Mouse (Mus musculus) kidney, embryonic 16.5 days (tissue): ENCODE measurements around the gene 6030445D17Rik. TPM values are rescaled to one million over a fixed set of nuclear protein-coding genes. Genes with fewer than 3 reads are reported as not detected.

Experiments used
- ATAC-seq: fragments of 200-750 bp; cut with Nextera tagmentation; 2 replicates; pipeline ENCODE4 v1.8.0; 2017; ENCODE audit warnings: moderate TSS enrichment; ENCODE audit not compliant: low FRiP score, low TSS enrichment
- H3K27ac ChIP-seq: fragments of 300-500 bp; sonication (generic); 2 replicates; pipeline ENCODE4 v1.5.1; 2014; ENCODE audit warnings: low read length
- H3K27me3 ChIP-seq: fragments of 300-500 bp; sonication (generic); 2 replicates; pipeline ENCODE4 v1.6.1; 2014; ENCODE audit warnings: low read length, control low read depth, mixed read lengths; ENCODE audit not compliant: insufficient read depth
- H3K36me3 ChIP-seq: fragments of 300-500 bp; sonication (generic); 2 replicates; pipeline ENCODE4 v1.6.1; 2014; ENCODE audit warnings: low read length, control low read depth, mixed read lengths; ENCODE audit not compliant: insufficient read depth
- H3K4me1 ChIP-seq: fragments of 300-500 bp; sonication (generic); 2 replicates; pipeline ENCODE4 v1.6.1; 2014; ENCODE audit warnings: low read length, control low read depth, mixed read lengths; ENCODE audit not compliant: insufficient read depth
- H3K4me2 ChIP-seq: fragments of 300-500 bp; sonication (generic); replicated peaks from 2 replicates; pipeline ENCODE4 v1.6.1; 2014; ENCODE audit warnings: low read depth, low read length
- H3K4me3 ChIP-seq: fragments of 300-500 bp; sonication (generic); 2 replicates; pipeline ENCODE4 v1.5.1; 2014; ENCODE audit warnings: mild to moderate bottlenecking, low read length
- H3K9ac ChIP-seq: fragments of 300-500 bp; sonication (generic); replicated peaks from 2 replicates; pipeline ENCODE4 v1.6.1; 2014; ENCODE audit warnings: low read length
- H3K9me3 ChIP-seq: fragments of 300-500 bp; sonication (generic); 2 replicates; pipeline ENCODE4 v1.6.1; 2016; ENCODE audit warnings: low read length, control low read depth
- WGBS: fragments of 180-500 bp; shearing (Covaris S2); extraction: QIAGEN DNeasy Blood & Tissue Kit; methylation state at CpG from one replicate; pipeline ENCODE4 v1.1.7; 2014; 5-methylcytosine and 5-hydroxymethylcytosine counted together
- polyA plus RNA-seq: library from polyadenylated mRNA; unstranded; fragments of >200 nt; fragmentation: Nextera tagmentation; extraction: Ambion mirVana; gene quantifications from 2 replicates; pipeline ENCODE4 v1.2.1, GENCODE M21; 2015

The 6030445D17Rik gene
- polyA plus RNA-seq = 0.35 and 0.46 TPM in 2 replicates

DNA sequence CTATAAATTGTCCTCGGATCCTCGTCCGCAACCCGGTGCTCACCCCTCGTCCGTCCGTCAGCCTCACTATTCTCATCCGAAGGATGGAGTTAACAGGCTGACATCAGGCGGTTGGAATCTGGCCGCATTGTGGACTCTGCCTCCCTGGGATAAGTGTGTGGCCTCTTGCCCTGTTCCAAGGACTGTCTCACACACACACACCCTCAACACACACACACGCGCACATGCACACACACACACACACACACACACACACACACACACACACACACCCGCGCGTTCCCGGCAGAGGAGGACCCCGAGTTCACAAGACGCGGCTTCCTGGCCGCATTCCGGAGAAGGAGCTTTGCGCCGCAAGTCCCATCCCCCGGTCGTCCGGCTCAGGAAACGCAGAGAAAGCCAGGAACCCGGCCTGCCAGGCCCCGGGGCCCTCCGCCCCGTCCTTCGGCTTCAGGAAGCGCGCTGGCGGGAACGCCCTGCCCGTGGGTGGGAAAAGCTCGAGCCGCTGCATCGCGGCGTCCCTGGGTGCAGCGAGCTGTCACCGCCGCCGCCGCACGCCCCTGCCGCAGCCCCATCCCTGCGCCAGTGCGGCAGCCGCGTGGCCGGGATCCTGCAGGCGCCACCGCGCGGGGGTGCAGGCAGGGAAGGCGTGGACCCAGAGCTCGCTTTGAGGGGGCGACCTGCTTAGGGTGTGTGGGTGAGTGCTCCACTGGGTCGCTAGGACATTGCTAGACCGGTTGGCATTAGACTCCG, at the start of gene 6030445D17Rik:
Gene 6030445D17Rik, plus strand, starts transcription at position 165 of the 753 bp plus-strand sequence.
- peaks cover 30% of the 10 kb centered on the region for H3K4me1 ChIP-seq

DNA sequence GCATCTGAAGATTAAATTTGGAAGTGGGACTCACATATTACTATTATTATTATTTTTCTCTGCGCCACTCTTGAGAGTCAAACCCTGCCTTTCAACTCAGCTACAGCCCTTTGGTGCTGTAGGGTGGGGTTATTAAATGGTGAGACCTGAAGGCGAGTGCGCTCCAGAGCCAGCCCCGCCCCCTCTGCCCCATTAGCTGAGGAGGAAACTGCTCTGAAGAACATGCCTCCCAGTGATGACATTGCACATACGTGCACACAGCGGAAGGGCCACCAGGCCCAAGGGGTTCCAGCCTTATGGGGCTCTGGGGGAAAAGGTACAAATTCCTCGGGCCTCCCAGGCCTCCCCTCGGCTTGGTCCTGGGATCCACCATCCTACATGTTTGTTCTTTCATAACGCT, 46.6 kb upstream of the 6030445D17Rik start:
- ATAC-seq = no peak
- WGBS = 84% methylated on average over 9 of the region's 9 CpGs

More for the DNA sequence above, at the start of gene 6030445D17Rik:
- Histone ChIP-seq H3K9me3 (no peaks in the 10 kb centered on the region), H3K27ac (peak within 1 kb of the TSS; percentile 84), H3K27me3 (peaks cover 5% of the 10 kb centered on the region; the same call in 1 of the 2 replicates), H3K4me2 (peak within 1 kb of the TSS; percentile 90), H3K36me3 (no peaks in the 10 kb centered on the region), H3K4me3 (peak within 1 kb of the TSS; percentile 61), H3K9ac (peak within 1 kb of the TSS; percentile 79)
- WGBS = under 1% methylated on average over 58 of the region's 64 CpGs
- peak; percentile 73 for ATAC-seq

DNA sequence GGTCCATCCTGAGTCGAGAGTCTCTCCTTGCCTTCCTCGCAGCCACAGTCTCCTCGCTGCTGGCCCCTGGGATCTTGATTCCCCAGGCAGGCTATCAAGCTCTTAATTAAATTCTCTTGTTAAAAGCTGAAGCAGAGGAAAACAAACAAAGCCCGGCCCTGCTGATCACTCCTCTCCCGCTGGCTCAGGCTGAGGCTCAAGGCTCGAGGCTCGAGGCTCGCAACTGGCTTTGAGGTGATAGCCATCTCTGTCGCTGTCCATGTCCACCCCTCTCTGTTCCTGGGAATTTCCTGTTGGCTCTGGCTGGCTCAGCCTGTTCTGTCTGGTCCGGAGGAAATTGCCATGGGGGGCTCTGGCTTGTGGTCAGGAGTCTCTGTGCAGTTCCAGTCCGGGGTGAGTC, 43.1 kb upstream of the 6030445D17Rik start:
- no peaks in the 10 kb centered on the region for H3K9me3 ChIP-seq
- no peaks in the 10 kb centered on the region for H3K36me3 ChIP-seq
- H3K27me3 ChIP-seq = peaks cover 16% of the 10 kb centered on the region
- no peak overlapping the region for H3K4me3 ChIP-seq
- H3K4me1 ChIP-seq = peaks cover 7% of the 10 kb centered on the region; the same call in 1 of the 2 replicates
- no peak overlapping the region for H3K27ac ChIP-seq
- 15% methylated on average over 11 of the region's 11 CpGs for WGBS
- H3K9ac ChIP-seq = no peak overlapping the region; the same call in 1 of the 2 replicates
- no peak overlapping the region for H3K4me2 ChIP-seq
- no peak for ATAC-seq

More for the DNA sequence above, 46.6 kb upstream of the 6030445D17Rik start:
- no peak overlapping the region for H3K4me2 ChIP-seq
- H3K4me1 ChIP-seq = peaks cover 6% of the 10 kb centered on the region; the same call in 1 of the 2 replicates
- H3K4me3 ChIP-seq = no peak overlapping the region
- no peaks in the 10 kb centered on the region for H3K9me3 ChIP-seq
- no peaks in the 10 kb centered on the region for H3K36me3 ChIP-seq
- H3K27me3 ChIP-seq = peaks cover 3% of the 10 kb centered on the region; the same call in 1 of the 2 replicates
- no peak overlapping the region for H3K9ac ChIP-seq
- no peak overlapping the region for H3K27ac ChIP-seq

DNA sequence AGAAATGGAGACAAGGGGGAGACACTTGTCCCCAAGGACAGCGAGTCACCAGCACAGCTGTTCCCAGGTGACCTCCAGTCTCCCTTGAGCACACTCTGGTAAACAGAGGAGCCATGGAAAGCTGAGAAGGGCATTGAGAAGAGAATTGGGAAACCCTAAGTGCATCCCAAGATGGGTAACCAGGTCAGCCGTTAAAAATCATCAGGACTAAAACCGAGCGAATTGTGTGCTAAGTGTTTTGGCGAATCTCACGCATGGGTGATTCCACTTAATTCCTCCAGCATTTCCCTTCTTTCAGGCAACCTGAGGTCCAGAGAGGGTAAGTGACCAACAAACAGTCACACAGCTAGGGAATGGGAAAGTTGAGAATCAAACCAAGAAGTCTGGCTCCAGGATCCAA, 42.7 kb upstream of the 6030445D17Rik start:
- no peak overlapping the region for H3K27ac ChIP-seq
- H3K4me3 ChIP-seq = no peak overlapping the region
- 46% methylated on average over 6 of the region's 6 CpGs for WGBS
- peaks cover 20% of the 10 kb centered on the region for H3K27me3 ChIP-seq
- H3K4me1 ChIP-seq = peaks cover 11% of the 10 kb centered on the region
- ATAC-seq = no peak
- no peak overlapping the region for H3K9ac ChIP-seq
- no peaks in the 10 kb centered on the region for H3K9me3 ChIP-seq
- H3K4me2 ChIP-seq = no peak overlapping the region
- H3K36me3 ChIP-seq = no peaks in the 10 kb centered on the region

DNA sequence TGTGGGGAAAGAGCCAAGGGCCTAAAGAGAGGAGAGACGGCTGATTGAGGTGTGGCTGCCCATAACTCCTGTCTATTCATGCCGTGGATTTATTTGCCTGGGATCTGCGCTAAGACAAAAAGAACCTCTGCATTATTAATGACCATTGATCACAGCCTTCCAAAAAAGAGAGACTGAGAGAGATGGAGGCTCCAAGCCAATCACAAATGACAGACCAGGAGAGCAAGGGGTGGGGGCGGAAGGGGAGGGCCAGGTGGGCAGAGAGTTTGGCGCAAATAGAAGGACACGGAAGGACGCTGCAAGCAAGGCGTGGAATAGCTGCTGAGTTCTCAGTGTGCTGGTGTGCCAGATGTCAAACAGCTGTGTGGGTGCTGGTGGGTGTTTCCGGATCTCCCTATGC, 38.8 kb upstream of the 6030445D17Rik start, which contains the start of gene Htr1d:
Gene Htr1d, plus strand, starts transcription at position 301 of the 400 bp plus-strand sequence.
- no peaks in the 10 kb centered on the region for H3K9me3 ChIP-seq
- peak within 1 kb of the TSS; percentile 93 for H3K4me2 ChIP-seq
- peaks cover 13% of the 10 kb centered on the region for H3K4me1 ChIP-seq
- peak within 1 kb of the TSS; percentile 55 for H3K9ac ChIP-seq
- H3K27ac ChIP-seq = no peak within 1 kb of the TSS
- H3K36me3 ChIP-seq = no peaks in the 10 kb centered on the region
- peak within 1 kb of the TSS; percentile 53 for H3K4me3 ChIP-seq
- ATAC-seq = no peak
- 84% methylated on average over 9 of the region's 9 CpGs for WGBS
- H3K27me3 ChIP-seq = peaks cover 37% of the 10 kb centered on the region

DNA sequence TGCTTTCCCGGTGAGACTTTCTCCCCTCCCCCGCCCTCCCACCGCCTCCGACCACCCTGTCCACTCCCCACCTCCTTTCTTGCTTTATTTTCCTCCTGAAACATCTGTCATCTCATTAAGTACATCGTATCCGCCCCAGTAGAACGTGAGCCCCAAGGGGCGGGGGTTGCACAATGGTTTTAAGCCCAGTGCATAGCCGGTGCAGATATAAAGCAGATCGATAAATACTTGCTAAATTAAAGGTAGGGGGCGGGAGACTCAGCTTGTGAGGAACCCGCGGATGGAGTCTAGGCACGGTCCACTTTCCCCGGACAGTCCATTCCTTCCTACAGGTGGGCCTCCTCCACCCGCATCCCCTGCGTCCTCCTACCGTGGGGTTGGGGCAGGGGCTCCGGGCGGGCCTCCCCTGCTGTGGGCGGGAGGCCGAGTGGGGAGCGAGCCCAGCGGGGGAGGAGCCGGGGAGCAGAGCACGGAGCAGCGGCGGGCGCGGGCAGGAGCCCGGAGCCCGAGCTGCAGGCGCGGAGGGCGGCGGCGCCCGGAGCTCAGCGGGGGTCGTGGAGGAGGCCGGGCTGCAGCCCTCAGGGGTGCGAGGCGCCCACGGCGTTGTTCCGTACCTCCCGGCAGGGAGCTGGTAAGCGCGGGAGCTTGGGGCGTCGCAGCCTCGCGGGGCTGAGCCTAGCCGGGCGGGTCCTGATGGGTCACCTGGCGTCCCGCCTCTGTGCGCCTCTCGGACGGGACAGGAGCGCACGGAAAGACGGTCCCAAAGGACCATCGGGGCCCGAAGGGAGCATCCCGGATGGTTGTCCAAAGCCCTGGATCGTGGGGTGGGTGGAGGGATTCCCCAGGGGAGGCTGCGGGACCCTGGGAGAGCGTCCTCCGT, 37.7 kb upstream of the 6030445D17Rik start:
- WGBS = under 1% methylated on average over 63 of the region's 70 CpGs
- peak overlapping the region; percentile 93 for H3K4me2 ChIP-seq
- peak; percentile 40 for ATAC-seq
- peaks cover 37% of the 10 kb centered on the region for H3K27me3 ChIP-seq
- H3K4me1 ChIP-seq = peaks cover 7% of the 10 kb centered on the region
- H3K27ac ChIP-seq = no peak overlapping the region
- peak overlapping the region; percentile 53 for H3K4me3 ChIP-seq
- H3K9ac ChIP-seq = peak overlapping the region; percentile 55
- no peaks in the 10 kb centered on the region for H3K9me3 ChIP-seq
- no peaks in the 10 kb centered on the region for H3K36me3 ChIP-seq

DNA sequence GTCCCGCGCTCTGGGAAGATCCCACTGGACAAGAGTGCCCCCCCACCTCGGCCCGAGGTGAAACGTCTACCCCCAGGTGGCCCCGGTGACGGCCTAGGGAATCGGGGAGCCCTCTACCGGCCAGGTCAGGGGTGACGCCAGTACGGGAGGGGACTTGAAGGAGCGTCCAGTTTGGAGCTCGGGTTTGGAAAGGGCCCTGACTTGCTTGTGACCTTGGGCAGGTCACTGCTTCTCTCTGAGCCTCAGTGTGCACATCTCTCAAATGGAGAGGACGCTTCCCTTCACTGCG, 37.1 kb upstream of the 6030445D17Rik start:
- Histone ChIP-seq H3K27ac (no peak overlapping the region), H3K36me3 (no peaks in the 10 kb centered on the region), H3K27me3 (peaks cover 34% of the 10 kb centered on the region), H3K4me2 (peak overlapping the region; percentile 93), H3K9me3 (no peaks in the 10 kb centered on the region), H3K4me3 (peak overlapping the region; percentile 53), H3K9ac (peak overlapping the region; percentile 55; the same call in 1 of the 2 replicates), H3K4me1 (peaks cover 6% of the 10 kb centered on the region)
- no peak for ATAC-seq
- WGBS = 3% methylated on average over 15 of the region's 15 CpGs

DNA sequence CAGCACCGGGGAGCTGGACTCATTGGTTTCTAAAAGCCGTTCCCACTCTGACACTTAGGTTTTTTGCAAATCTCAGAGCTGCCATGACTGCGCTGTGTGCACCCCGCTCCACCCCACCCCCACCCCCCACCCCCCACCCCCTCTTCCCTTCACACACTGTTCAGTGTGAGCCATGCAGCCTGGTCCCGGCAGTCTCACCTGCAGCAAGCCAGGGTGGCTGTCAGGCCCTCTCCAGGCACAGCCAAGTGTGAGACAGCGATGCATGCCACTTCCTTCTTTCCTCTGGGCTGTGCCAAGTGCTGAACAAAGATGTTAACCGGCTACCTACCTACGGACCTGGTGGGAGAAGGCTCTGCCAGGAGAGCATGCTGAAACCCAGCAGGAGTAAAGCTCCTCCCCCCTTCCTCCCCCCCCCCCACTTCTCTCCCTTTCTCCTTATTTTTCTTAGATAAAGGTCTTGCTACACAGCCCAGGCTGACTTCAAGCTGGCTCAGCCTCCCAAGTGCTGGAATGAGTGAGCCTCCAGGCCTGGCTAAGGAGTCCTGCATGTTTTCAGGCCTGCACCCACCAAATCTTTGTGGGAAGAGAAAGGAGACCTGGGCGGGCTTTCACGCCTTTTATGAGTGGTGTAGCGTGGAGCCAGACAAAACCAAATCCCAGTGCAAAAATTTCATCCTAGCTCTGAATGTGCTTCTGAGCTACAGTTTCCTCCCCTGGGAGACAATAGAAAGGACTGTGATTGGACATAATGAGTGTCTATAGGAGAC, 31.3 kb upstream of the 6030445D17Rik start:
- no peak overlapping the region for H3K9ac ChIP-seq
- peaks cover 8% of the 10 kb centered on the region; the same call in 1 of the 2 replicates for H3K4me1 ChIP-seq
- H3K4me2 ChIP-seq = no peak overlapping the region
- 50% methylated on average over 11 of the region's 11 CpGs for WGBS
- no peak overlapping the region for H3K4me3 ChIP-seq
- H3K27ac ChIP-seq = peak overlapping the region; percentile 37; the same call in 1 of the 2 replicates
- ATAC-seq = peak; percentile 58; the same call in 1 of the 2 replicates
- H3K9me3 ChIP-seq = no peaks in the 10 kb centered on the region
- peaks cover 5% of the 10 kb centered on the region for H3K27me3 ChIP-seq
- H3K36me3 ChIP-seq = no peaks in the 10 kb centered on the region

DNA sequence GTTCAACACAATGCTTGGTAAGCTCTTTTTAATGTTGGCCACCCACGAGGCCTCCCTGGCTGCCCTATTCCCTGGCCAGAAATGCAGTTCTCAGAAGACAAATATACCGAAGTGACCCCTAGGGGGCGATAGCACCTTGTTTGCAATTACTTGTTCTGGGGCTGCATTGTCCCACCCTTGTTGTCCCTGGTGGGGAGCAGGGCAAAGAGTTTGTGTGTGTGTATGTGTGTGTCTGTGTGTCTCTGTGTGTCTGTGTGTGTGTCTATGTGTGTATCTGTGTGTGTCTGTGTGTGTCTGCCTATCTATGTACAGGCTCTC, 30.7 kb upstream of the 6030445D17Rik start:
- no peak overlapping the region for H3K9ac ChIP-seq
- H3K27me3 ChIP-seq = no peaks in the 10 kb centered on the region
- 0 out of 2 replicates have a peak, but pooled peaks have one; percentile 18 for ATAC-seq
- peak overlapping the region; percentile 37; the same call in 1 of the 2 replicates for H3K27ac ChIP-seq
- H3K4me3 ChIP-seq = no peak overlapping the region
- 2% methylated on average over 3 of the region's 3 CpGs for WGBS
- no peak overlapping the region for H3K4me2 ChIP-seq
- H3K36me3 ChIP-seq = no peaks in the 10 kb centered on the region
- H3K4me1 ChIP-seq = peaks cover 8% of the 10 kb centered on the region; the same call in 1 of the 2 replicates
- H3K9me3 ChIP-seq = no peaks in the 10 kb centered on the region
